Mouse (Mus musculus) small intestine, adult 2 months (tissue): ENCODE data around the gene Ap3b1.

ENCODE experiments used
- CTCF ChIP-seq: fragments of 200-500 bp; IDR thresholded peaks from 2 replicates; pipeline ENCODE4 v1.5.1; 2012; ENCODE audit warnings: low read depth, mild to moderate bottlenecking, control low read depth, inconsistent platforms, low read length, moderate library complexity, mixed read lengths; ENCODE audit not compliant: insufficient replicate concordance, insufficient read length; ENCODE audit errors: extremely low read depth
- POLR2A ChIP-seq: fragments of 200-500 bp; IDR thresholded peaks from 2 replicates; pipeline ENCODE4 v1.6.1; 2012; ENCODE audit warnings: low read depth, mild to moderate bottlenecking, control low read depth, inconsistent platforms, low read length, moderate library complexity

GRCm38 (mm10) chr13:94595701-94596361, 237.1 kb downstream of the Ap3b1 start:
- TF ChIP-seq POLR2A (no peak), CTCF (no peak)
